Mouse (Mus musculus): ENCODE results near the gene Asic2.

The Asic2 gene

GRCm38 (mm10) chr11:81005831-81006230 is 962.4 kb downstream of the Asic2 start:
- TF ChIP-seq GATA4 (IDR thresholded peaks at IDR 0.05; ENCODE audit: insufficient replicate concordance, low read length): no peak

- TF ChIP-seq GATA4 (IDR thresholded peaks at IDR 0.05; ENCODE audit: insufficient replicate concordance, low read length): no peak
These were observed 965.4 kb downstream of the Asic2 start for GRCm38 (mm10) chr11:81002769-81003430.

GRCm38 (mm10) chr11:80995621-80996020 is 972.6 kb downstream of the Asic2 start:
- no peak for TF ChIP-seq GATA4 (IDR thresholded peaks at IDR 0.05; ENCODE audit: insufficient replicate concordance, low read length)

GRCm38 (mm10) chr11:80983530-80983929 is 984.7 kb downstream of the Asic2 start:
- no peak for TF ChIP-seq GATA4 (IDR thresholded peaks at IDR 0.05; ENCODE audit: insufficient replicate concordance, low read length)

- TF ChIP-seq GATA4 (IDR thresholded peaks at IDR 0.05; ENCODE audit: insufficient replicate concordance, low read length): no peak
These were observed 991.9 kb downstream of the Asic2 start for GRCm38 (mm10) chr11:80976239-80976855.

- TF ChIP-seq GATA4 (IDR thresholded peaks at IDR 0.05; ENCODE audit: insufficient replicate concordance, low read length): no peak
These were observed 993.6 kb downstream of the Asic2 start for GRCm38 (mm10) chr11:80974616-80975015.

GRCm38 (mm10) chr11:80973976-80974375 is 994.3 kb downstream of the Asic2 start:
- TF ChIP-seq GATA4 (IDR thresholded peaks at IDR 0.05; ENCODE audit: insufficient replicate concordance, low read length): no peak; the same call in 1 of the 2 replicates

- TF ChIP-seq GATA4 (IDR thresholded peaks at IDR 0.05; ENCODE audit: insufficient replicate concordance, low read length): no peak
These were observed 995.0 kb downstream of the Asic2 start for GRCm38 (mm10) chr11:80973273-80973672.

GRCm38 (mm10) chr11:80967544-80967943 is 1000.7 kb downstream of the Asic2 start:
- no peak for TF ChIP-seq GATA4 (IDR thresholded peaks at IDR 0.05; ENCODE audit: insufficient replicate concordance, low read length)

- no peak for TF ChIP-seq GATA4 (IDR thresholded peaks at IDR 0.05; ENCODE audit: insufficient replicate concordance, low read length)
These were observed 1002.2 kb downstream of the Asic2 start for GRCm38 (mm10) chr11:80966040-80966439.

GRCm38 (mm10) chr11:80961326-80961725 is 1006.9 kb downstream of the Asic2 start:
- no peak for TF ChIP-seq GATA4 (IDR thresholded peaks at IDR 0.05; ENCODE audit: insufficient replicate concordance, low read length)

- TF ChIP-seq GATA4 (IDR thresholded peaks at IDR 0.05; ENCODE audit: insufficient replicate concordance, low read length): no peak
These were observed 1010.1 kb downstream of the Asic2 start for GRCm38 (mm10) chr11:80958086-80958671.

- TF ChIP-seq GATA4 (IDR thresholded peaks at IDR 0.05; ENCODE audit: insufficient replicate concordance, low read length): no peak
These were observed 1012.3 kb downstream of the Asic2 start for GRCm38 (mm10) chr11:80955915-80956314.

GRCm38 (mm10) chr11:80954147-80954546 is 1014.1 kb downstream of the Asic2 start:
- TF ChIP-seq GATA4 (IDR thresholded peaks at IDR 0.05; ENCODE audit: insufficient replicate concordance, low read length): no peak

GRCm38 (mm10) chr11:80949068-80949738 is 1019.1 kb downstream of the Asic2 start:
- TF ChIP-seq GATA4 (IDR thresholded peaks at IDR 0.05; ENCODE audit: insufficient replicate concordance, low read length): no peak

GRCm38 (mm10) chr11:80948103-80948502 is 1020.2 kb downstream of the Asic2 start:
- no peak for TF ChIP-seq GATA4 (IDR thresholded peaks at IDR 0.05; ENCODE audit: insufficient replicate concordance, low read length)
